Mouse (Mus musculus) small intestine, adult 2 months (tissue): ENCODE data around the gene Ttc7b.

Experiments
- CTCF ChIP-seq: fragments of 200-500 bp; IDR thresholded peaks from 2 replicates; pipeline ENCODE4 v1.5.1; 2012; ENCODE audit warnings: low read depth, mild to moderate bottlenecking, control low read depth, inconsistent platforms, low read length, moderate library complexity, mixed read lengths; ENCODE audit not compliant: insufficient replicate concordance, insufficient read length; ENCODE audit errors: extremely low read depth
- POLR2A ChIP-seq: fragments of 200-500 bp; IDR thresholded peaks from 2 replicates; pipeline ENCODE4 v1.6.1; 2012; ENCODE audit warnings: low read depth, mild to moderate bottlenecking, control low read depth, inconsistent platforms, low read length, moderate library complexity

- TF ChIP-seq CTCF: no peak
- TF ChIP-seq POLR2A: no peak
These were observed 16.5 kb upstream of the Ttc7b start for GRCm38 (mm10) chr12:100537091-100537490.
